Mouse (Mus musculus): ENCODE measurements around the gene Ddx21. TPM values are rescaled to one million over a fixed set of nuclear protein-coding genes. Genes with fewer than 3 reads are reported as not detected.

The Ddx21 gene
- polyA plus RNA-seq, 1 experiment, result 39.8 TPM

DNA sequence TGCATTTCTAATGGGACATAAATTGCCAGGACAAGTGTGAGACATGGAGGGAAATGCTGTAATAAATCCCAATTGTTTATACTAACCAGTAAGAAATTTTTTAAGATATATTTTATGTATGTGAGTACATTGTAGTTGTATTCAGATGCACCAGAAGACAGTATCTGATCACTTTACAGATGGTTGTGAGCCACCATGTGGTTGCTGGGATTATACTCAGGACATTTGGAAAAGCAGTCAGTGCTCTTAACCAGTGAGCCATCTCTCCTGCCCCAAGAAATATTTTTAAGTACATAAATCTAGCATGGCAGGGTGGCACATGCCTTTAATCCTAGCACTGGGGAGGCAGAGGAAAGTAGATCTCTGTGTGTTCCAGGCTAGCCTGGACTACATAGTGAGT lies 56.3 kb downstream of the Ddx21 start:
- H3K27me3 ChIP-seq (replicated peaks), result no peaks in the 10 kb centered on the region
- TF ChIP-seq GATA1 (IDR thresholded peaks at IDR 0.05; ENCODE audit: borderline replicate concordance, low read length) (no peak), FLI1 (IDR thresholded peaks at IDR 0.05; ENCODE audit: low read length) (no peak)
- no peaks in the 10 kb centered on the region for H3K9me3 ChIP-seq
- H3K4me3 ChIP-seq (replicated peaks), result no peak overlapping the region
- H3K36me3 ChIP-seq (replicated peaks; ENCODE audit: low read length), result no peaks in the 10 kb centered on the region
- peaks cover 76% of the 10 kb centered on the region for H3K4me1 ChIP-seq

DNA sequence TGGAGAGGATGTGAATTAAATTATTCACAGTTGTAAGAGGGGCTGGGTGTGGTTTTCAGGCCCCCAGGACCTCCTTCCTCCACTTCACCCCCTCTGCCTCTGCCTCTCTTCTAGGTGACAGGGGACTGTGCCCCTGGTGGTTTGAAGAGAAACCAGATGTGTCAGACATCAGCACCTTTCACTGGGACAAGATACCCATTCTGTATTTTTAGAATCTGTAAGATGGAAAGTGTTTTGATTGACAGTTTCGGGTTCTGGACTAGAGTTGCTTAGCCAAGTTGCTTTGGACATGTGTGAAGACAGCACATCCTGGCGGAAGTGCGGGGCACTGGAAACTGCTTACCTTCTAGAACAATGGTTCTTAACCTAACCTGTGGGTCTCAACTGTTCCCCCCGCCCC lies 57.8 kb downstream of the Ddx21 start:
- no peaks in the 10 kb centered on the region for H3K36me3 ChIP-seq (replicated peaks; ENCODE audit: low read length)
- H3K4me1 ChIP-seq, result peaks cover 75% of the 10 kb centered on the region
- TF ChIP-seq GATA1 (IDR thresholded peaks at IDR 0.05; ENCODE audit: borderline replicate concordance, low read length) (no peak), FLI1 (IDR thresholded peaks at IDR 0.05; ENCODE audit: low read length) (no peak)
- H3K4me3 ChIP-seq (replicated peaks), result peak overlapping the region; percentile 18
- no peaks in the 10 kb centered on the region for H3K27me3 ChIP-seq (replicated peaks)
- no peaks in the 10 kb centered on the region for H3K9me3 ChIP-seq

DNA sequence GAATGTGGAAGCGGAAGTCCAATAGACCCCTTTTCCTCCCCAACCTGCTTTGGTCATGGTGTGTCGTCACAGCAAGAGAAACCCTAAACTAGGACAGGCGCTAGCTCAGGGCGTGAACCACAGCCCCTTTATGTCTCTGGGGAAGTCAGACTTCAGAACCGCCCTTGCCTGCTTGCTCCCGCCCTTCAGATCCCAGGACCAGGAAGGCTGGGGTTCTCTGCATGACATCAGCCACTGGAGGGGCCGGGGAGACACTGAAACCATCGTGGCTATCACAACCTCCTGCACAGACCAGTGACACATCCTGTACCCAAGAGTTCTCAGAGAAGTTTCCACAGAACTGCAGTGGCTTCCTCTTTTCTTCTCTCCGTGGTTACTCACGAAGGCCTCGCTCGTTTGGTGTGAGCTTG lies 58.7 kb downstream of the Ddx21 start:
- peaks cover 74% of the 10 kb centered on the region for H3K4me1 ChIP-seq
- H3K36me3 ChIP-seq (replicated peaks; ENCODE audit: low read length), result no peaks in the 10 kb centered on the region
- no peaks in the 10 kb centered on the region for H3K27me3 ChIP-seq (replicated peaks)
- peak overlapping the region; percentile 87 for H3K4me3 ChIP-seq (replicated peaks)
- no peaks in the 10 kb centered on the region for H3K9me3 ChIP-seq
- TF ChIP-seq GATA1 (IDR thresholded peaks at IDR 0.05; ENCODE audit: borderline replicate concordance, low read length) (no peak), FLI1 (IDR thresholded peaks at IDR 0.05; ENCODE audit: low read length) (0 out of 2 replicates have a peak, but pooled peaks have one; percentile 29)

DNA sequence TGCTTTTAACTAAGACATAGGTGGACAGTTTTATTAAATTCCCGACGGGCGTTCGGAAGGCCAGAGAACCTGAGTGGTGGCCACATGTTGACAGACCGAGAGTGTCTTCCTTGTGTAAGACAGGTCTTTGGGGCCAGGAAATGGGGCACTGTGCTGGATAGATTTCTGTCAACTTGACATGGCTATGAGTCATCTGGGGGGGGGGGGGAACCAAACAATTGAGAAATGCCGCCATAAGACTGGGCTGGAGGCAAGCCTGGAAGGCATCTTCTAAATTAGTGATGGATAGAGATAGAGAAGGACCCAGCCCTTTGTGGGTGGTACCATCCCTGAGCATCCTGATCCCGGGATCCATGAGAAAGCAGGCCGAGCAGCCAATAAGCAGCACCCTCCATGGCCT lies 59.2 kb downstream of the Ddx21 start:
- Histone ChIP-seq H3K9me3 (no peaks in the 10 kb centered on the region), H3K27me3 (replicated peaks) (no peaks in the 10 kb centered on the region), H3K4me3 (replicated peaks) (peak overlapping the region; percentile 87), H3K4me1 (peaks cover 76% of the 10 kb centered on the region), H3K36me3 (replicated peaks; ENCODE audit: low read length) (no peaks in the 10 kb centered on the region)
- TF ChIP-seq GATA1 (IDR thresholded peaks at IDR 0.05; ENCODE audit: borderline replicate concordance, low read length) (no peak), FLI1 (IDR thresholded peaks at IDR 0.05; ENCODE audit: low read length) (no peak)

DNA sequence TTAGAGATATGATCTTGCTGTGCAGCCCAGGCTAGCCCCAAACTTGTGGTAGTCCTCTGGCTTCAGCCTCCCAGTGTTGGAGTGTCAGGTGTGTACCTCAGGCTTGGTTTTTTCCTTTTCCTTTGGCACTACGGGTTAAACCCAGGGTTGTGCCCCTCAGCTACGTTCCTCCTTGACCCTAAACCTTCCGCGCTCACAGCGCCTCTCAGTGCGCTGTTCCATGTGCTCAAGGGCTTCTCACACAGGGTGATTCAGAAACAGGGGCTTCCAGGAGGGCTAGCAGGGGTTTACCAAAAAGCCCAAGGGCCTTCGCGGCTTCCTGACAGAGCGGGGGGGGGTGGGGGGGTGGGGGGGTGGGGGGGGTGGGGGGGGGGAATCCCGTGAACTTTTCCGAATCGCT lies 59.6 kb downstream of the Ddx21 start:
- no peak for TF ChIP-seq FLI1 (IDR thresholded peaks at IDR 0.05; ENCODE audit: low read length)
- Histone ChIP-seq H3K4me1 (peaks cover 80% of the 10 kb centered on the region), H3K4me3 (replicated peaks) (no peak overlapping the region)

DNA sequence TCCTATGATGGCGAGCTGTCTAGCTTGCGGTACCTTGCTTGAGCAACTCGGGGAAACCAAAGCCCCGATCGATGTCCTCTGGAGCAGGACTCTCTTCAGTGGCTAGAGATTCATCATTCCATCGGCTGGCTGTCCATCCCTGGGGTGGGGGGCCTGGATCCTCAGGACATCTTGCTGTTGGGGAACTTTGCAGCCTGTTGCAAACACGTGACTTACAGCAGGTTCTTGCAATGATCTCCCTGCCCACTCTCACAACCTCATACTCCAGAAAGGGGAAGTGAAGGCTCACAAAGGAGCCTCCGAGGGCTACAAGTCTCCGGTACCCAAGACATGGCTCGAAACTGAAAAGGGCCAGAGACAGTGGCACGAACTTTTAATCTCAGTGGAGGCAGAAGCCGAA lies 60.6 kb downstream of the Ddx21 start:
- Histone ChIP-seq H3K9me3 (no peaks in the 10 kb centered on the region; the same call in 1 of the 2 replicates), H3K27me3 (replicated peaks) (peaks cover 2% of the 10 kb centered on the region), H3K36me3 (replicated peaks; ENCODE audit: low read length) (no peaks in the 10 kb centered on the region), H3K4me1 (peaks cover 83% of the 10 kb centered on the region), H3K4me3 (replicated peaks) (no peak overlapping the region)
- TF ChIP-seq GATA1 (IDR thresholded peaks at IDR 0.05; ENCODE audit: borderline replicate concordance, low read length) (no peak), FLI1 (IDR thresholded peaks at IDR 0.05; ENCODE audit: low read length) (no peak)

More for the DNA sequence above, 59.6 kb downstream of the Ddx21 start:
- no peaks in the 10 kb centered on the region for H3K27me3 ChIP-seq (replicated peaks)
- no peaks in the 10 kb centered on the region for H3K36me3 ChIP-seq (replicated peaks; ENCODE audit: low read length)
- H3K9me3 ChIP-seq, result no peaks in the 10 kb centered on the region; the same call in 1 of the 2 replicates

DNA sequence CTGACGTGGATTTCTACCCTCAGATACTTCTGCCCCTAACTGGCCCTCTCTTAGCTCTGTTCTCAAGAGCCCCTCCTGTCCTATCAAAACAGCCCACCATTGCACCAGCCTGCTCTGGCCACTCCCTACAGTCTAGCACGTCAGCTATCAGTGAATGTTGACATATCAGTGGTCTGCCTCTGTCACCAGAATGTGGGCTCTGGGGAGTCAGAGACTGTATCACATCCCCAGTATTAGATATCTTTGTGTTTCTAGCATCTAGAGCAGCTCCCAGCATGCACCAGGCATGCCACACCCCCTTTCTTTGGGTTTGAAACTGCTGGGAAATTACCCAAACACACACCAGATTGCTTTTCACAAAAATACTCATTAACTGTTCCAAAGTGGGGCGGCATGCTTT lies 61.3 kb downstream of the Ddx21 start:
- no peak for TF ChIP-seq GATA1 (IDR thresholded peaks at IDR 0.05; ENCODE audit: borderline replicate concordance, low read length)
- no peak for TF ChIP-seq FLI1 (IDR thresholded peaks at IDR 0.05; ENCODE audit: low read length)
- peaks cover 2% of the 10 kb centered on the region for H3K27me3 ChIP-seq (replicated peaks)
- no peaks in the 10 kb centered on the region for H3K36me3 ChIP-seq (replicated peaks; ENCODE audit: low read length)
- H3K4me3 ChIP-seq (replicated peaks), result no peak overlapping the region
- peaks cover 83% of the 10 kb centered on the region for H3K4me1 ChIP-seq
- no peaks in the 10 kb centered on the region; the same call in 1 of the 2 replicates for H3K9me3 ChIP-seq

DNA sequence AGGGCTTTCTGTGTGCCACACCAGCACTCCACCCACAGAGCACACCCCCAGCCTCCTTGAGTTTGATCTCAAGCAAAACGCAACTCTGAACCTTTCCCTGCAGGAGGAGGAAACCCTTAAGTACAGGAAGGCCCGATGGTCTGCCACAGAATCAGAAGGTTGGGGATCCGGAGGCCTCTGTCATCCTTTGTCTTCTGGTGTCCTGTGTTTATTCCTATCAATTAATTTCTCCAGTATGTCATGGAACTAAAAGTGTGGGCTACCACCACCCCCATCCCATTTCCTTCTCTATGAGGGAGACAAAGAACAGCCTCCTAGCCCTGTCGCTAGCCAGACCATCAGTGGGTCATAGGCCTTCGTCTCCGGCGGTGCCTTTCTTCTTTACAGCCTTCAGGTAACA lies 67.6 kb downstream of the Ddx21 start:
- no peaks in the 10 kb centered on the region for H3K36me3 ChIP-seq (replicated peaks; ENCODE audit: low read length)
- TF ChIP-seq FLI1 (IDR thresholded peaks at IDR 0.05; ENCODE audit: low read length) (no peak), GATA1 (IDR thresholded peaks at IDR 0.05; ENCODE audit: borderline replicate concordance, low read length) (no peak)
- H3K4me3 ChIP-seq (replicated peaks), result no peak overlapping the region

DNA sequence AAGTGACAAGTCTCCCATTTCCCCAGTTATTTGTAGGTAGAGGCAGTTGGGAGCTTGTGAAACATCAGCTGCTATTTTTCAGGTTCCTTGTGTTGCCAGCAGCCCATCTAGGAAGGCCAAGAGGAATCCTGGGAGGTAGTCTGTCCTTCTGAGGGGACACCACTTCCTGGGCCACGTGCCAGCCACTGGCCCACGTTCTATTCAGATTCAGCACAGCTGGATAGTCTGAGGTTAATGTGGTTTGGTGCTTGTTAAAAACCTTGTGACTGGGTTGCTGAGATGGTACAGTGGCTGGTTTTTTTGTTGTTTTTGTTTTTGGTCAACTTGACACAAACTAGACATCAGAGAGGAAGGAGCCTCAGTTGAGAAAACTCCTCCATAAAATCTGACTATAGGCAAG lies 69.2 kb downstream of the Ddx21 start:
- Histone ChIP-seq H3K27me3 (replicated peaks) (peaks cover 6% of the 10 kb centered on the region), H3K4me3 (replicated peaks) (no peak overlapping the region), H3K36me3 (replicated peaks; ENCODE audit: low read length) (no peaks in the 10 kb centered on the region), H3K4me1 (peaks cover 68% of the 10 kb centered on the region), H3K9me3 (no peaks in the 10 kb centered on the region; the same call in 1 of the 2 replicates)
- no peak for TF ChIP-seq GATA1 (IDR thresholded peaks at IDR 0.05; ENCODE audit: borderline replicate concordance, low read length)
- no peak for TF ChIP-seq FLI1 (IDR thresholded peaks at IDR 0.05; ENCODE audit: low read length)

More for the DNA sequence above, 67.6 kb downstream of the Ddx21 start:
- Histone ChIP-seq H3K27me3 (replicated peaks) (peaks cover 6% of the 10 kb centered on the region), H3K9me3 (no peaks in the 10 kb centered on the region; the same call in 1 of the 2 replicates), H3K4me1 (peaks cover 78% of the 10 kb centered on the region)

Other genes with a start within 250 kb of the Ddx21 start
- 509 and 816 TPM in 2 replicates for gene Hk1, start 222.4 kb downstream of the Ddx21 start, polyA plus RNA-seq (2012; ENCODE audit: insufficient read depth, low replicate concordance)
- not detected in 2 replicates for gene Hkdc1, start 179.8 kb downstream of the Ddx21 start, polyA plus RNA-seq (2012; ENCODE audit: insufficient read depth, low replicate concordance)
- gene 4930507D05Rik, start 152.8 kb downstream of the Ddx21 start, polyA plus RNA-seq (2012; ENCODE audit: insufficient read depth, low replicate concordance), result not detected in 2 replicates
- gene Supv3l1, start 152.5 kb downstream of the Ddx21 start, polyA plus RNA-seq (2012; ENCODE audit: insufficient read depth, low replicate concordance), result 10.9 TPM in 2 replicates
- 1.1 and 8.9 TPM in 2 replicates for gene Vps26a, start 115.5 kb downstream of the Ddx21 start, polyA plus RNA-seq (2012; ENCODE audit: insufficient read depth, low replicate concordance)
- gene Srgn, start 74.8 kb downstream of the Ddx21 start, polyA plus RNA-seq (2012; ENCODE audit: insufficient read depth, low replicate concordance), result 95.0 and 696 TPM in 2 replicates
- 2.5 and 5.1 TPM in 2 replicates for gene Kif1bp, start 23.8 kb downstream of the Ddx21 start, polyA plus RNA-seq (2012; ENCODE audit: insufficient read depth, low replicate concordance)
- 6.6 and 107 TPM in 2 replicates for gene Ddx50, start 48.9 kb upstream of the Ddx21 start, polyA plus RNA-seq (2012; ENCODE audit: insufficient read depth, low replicate concordance)
- gene Stox1, start 123.8 kb upstream of the Ddx21 start, polyA plus RNA-seq (2012; ENCODE audit: insufficient read depth, low replicate concordance), result not detected in 2 replicates
- gene Ccar1, start 190.0 kb upstream of the Ddx21 start, polyA plus RNA-seq (2012; ENCODE audit: insufficient read depth, low replicate concordance), result 3.0 and 13.4 TPM in 2 replicates